Mouse (Mus musculus) E14TG2a.4 (cell line): Measurements from ENCODE around the gene Spem2.

ENCODE experiments used
- CTCF ChIP-seq: conservative IDR thresholded peaks from 2 replicates; pipeline ENCODE4 v1.5.1; 2014; ENCODE audit warnings: low read length
- NANOG ChIP-seq: IDR thresholded peaks from 2 replicates; pipeline ENCODE4 v1.6.1; 2014; ENCODE audit warnings: borderline replicate concordance, low read length, mixed read lengths
- POU5F1 ChIP-seq: IDR thresholded peaks from 2 replicates; pipeline ENCODE4 v1.6.1; 2014; ENCODE audit warnings: low read length, borderline replicate concordance

- TF ChIP-seq CTCF = no peak
- TF ChIP-seq NANOG = no peak
- TF ChIP-seq POU5F1 = no peak
Measured at GRCm38 (mm10) chr11:69766872-69767624, 51.2 kb downstream of the Spem2 start.
